Mouse (Mus musculus): ENCODE results near the gene Nrf1.

Nrf1 gene

GRCm38 (mm10) chr6:30139329-30140045 is 91.7 kb downstream of the Nrf1 start:
- in situ Hi-C loops (cut with MboI; ENCODE audit: unreplicated experiment in 2 of 2), result no loop called here

DNA sequence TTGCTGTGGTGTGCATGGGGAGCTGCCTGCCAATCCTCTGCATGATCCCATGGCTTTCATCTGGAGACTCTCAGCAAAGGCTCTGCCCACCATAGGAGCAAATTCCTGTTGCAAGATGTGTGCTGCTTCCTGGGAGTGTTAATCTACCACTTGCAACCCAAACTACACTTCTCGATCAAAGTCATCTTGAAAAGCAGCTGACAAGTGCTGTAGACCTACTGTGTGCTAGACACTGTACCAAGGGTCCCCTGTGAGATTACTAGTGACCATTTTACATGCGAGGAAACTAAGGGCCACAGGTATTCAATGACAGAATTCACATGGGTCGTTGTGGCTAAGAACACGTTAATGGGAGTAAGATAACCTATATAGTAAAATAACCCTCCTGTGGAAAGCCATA is 95.5 kb downstream of the Nrf1 start:
- in situ Hi-C loops (cut with MboI; ENCODE audit: unreplicated experiment in 2 of 2), result no loop called here

DNA sequence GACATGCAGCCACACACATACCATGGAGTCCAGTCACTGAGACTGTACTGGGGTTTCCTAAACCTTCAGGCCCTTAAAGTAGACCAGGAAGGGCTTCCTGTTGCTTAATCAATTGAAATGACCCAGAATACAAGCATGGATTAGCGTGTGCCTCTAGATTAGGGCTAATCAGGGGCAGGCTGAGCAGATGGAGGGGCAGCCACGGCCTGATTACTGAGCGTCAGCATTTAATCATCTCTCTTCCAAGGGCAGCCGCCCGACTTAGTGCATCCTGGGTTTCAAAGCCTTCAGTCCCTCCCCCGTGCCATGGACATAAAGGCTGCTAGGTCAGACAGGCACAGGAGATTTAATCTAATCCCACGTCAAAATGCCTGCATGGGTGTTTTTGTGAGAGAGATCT is 99.3 kb downstream of the Nrf1 start:
- in situ Hi-C loops (cut with MboI; ENCODE audit: unreplicated experiment in 2 of 2), result no loop called here

DNA sequence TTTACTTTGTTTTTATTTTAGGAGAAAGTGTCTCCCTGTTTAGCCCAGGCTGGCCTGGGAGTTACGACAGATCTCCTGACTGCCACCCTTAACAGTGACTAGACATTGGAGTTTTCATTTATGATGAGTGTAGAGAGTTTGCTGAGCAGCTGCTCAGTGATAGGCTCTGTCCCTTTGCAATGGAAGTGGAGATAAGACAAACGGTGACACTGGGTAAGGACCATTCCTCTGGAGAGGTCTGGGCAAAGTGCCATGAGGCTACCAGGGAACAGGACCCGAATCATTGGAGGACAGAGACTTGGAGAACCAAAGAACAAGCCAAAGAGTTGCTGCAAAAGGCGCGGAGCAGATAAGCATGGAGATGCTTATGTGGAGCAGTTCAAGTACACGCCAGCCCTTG is 100.0 kb downstream of the Nrf1 start:
- in situ Hi-C loops (cut with MboI; ENCODE audit: unreplicated experiment in 2 of 2), result no loop called here

DNA sequence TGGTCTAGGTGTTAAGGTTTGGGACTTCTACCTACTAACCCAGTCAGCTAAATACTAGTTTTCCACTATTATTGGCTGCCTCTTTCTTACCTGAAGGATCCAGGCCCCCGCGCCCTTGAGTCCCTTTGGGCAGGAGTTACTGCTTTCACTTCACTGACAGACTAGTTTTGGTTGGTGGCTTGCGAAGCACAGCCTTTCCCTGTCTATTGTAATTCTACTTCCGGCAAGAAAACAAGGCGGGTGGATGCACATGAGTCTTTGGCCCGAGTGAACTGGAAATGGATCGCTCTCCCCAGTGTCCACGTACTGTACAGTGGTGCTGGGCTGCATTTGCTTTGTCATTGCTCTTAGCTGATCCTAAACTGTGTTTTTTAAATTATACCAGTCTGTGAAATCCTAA is 102.7 kb downstream of the Nrf1 start:
- in situ Hi-C loops (cut with MboI; ENCODE audit: unreplicated experiment in 2 of 2), result no loop called here

GRCm38 (mm10) chr6:30152163-30152562 is 104.4 kb downstream of the Nrf1 start:
- in situ Hi-C loops (cut with MboI; ENCODE audit: unreplicated experiment in 2 of 2), result no loop called here

DNA sequence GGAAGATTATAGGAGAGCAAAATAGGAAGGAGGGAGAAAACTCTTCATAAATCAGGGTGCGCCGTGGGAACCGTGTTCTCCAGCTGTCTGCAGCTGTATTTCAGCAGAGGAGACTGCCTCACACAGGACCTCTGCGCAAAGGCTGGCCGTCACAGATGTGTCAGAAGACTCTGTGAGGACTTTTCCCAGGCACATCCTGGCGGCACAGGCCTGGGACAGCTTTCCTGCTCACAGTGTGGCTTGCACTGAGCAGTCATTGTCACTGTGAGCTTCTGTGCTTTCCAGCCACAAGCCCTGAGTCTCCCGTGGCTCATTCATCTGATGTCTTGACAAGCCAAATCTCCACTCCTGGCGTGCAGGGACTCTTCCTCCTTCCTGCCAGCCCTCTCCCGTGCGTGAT is 104.9 kb downstream of the Nrf1 start:
- in situ Hi-C loops (cut with MboI; ENCODE audit: unreplicated experiment in 2 of 2), result no loop called here

DNA sequence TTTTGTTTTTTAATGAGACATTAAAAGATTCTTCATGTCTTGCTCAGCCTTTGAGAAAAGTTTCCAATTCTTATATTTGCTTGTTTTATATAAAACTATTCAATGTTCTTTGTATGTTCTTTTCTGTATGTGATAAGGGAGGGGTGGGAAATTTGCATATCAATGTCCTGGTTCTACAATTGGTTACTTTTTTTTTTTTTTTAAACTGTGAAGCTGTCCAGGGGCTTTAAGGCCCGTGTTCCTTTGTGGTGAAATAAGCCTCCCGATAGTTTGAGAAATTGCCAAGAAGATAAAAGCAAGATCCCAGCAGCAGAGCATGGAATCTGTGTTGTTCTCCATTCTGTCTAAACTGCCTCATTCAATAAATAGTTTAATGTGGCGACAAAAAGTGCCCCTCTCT is 105.3 kb downstream of the Nrf1 start:
- in situ Hi-C loops (cut with MboI; ENCODE audit: unreplicated experiment in 2 of 2), result no loop called here

- in situ Hi-C loops (cut with MboI; ENCODE audit: unreplicated experiment in 2 of 2), result no loop called here
Measured at GRCm38 (mm10) chr6:30153733-30154415, 106.1 kb downstream of the Nrf1 start.

GRCm38 (mm10) chr6:30159516-30160045 is 111.8 kb downstream of the Nrf1 start:
- in situ Hi-C loops (cut with MboI; ENCODE audit: unreplicated experiment in 2 of 2), result no loop called here

DNA sequence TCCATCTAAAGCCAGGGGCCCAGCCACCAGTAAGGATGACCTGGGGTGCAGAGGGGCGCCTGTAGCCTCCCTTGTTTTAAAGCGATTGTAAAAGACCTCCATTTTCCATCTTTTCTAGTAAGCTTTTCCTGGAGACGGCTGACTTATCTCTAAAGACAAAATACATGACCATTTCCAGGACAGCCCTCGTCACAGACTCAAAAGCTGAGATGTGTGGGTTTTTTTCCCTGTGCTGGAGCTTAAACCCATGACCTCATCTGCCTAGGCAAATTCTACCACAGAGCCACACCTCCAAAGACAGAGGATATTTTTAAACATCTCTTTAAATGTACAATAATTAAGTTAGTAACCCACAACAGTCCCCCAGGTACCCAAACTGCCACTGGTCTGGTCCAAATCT is 112.6 kb downstream of the Nrf1 start:
- in situ Hi-C loops (cut with MboI; ENCODE audit: unreplicated experiment in 2 of 2), result no loop called here

- in situ Hi-C loops (cut with MboI; ENCODE audit: unreplicated experiment in 2 of 2), result no loop called here
Measured at GRCm38 (mm10) chr6:30161618-30162017, 113.8 kb downstream of the Nrf1 start.

- in situ Hi-C loops (cut with MboI; ENCODE audit: unreplicated experiment in 2 of 2), result no loop called here
Measured at GRCm38 (mm10) chr6:30162091-30162490, 114.3 kb downstream of the Nrf1 start.

- in situ Hi-C loops (cut with MboI; ENCODE audit: unreplicated experiment in 2 of 2), result no loop called here
Measured at GRCm38 (mm10) chr6:30166349-30166748, 118.6 kb downstream of the Nrf1 start.

GRCm38 (mm10) chr6:30167192-30167591 is 119.4 kb downstream of the Nrf1 start:
- in situ Hi-C loops (cut with MboI; ENCODE audit: unreplicated experiment in 2 of 2), result no loop called here

DNA sequence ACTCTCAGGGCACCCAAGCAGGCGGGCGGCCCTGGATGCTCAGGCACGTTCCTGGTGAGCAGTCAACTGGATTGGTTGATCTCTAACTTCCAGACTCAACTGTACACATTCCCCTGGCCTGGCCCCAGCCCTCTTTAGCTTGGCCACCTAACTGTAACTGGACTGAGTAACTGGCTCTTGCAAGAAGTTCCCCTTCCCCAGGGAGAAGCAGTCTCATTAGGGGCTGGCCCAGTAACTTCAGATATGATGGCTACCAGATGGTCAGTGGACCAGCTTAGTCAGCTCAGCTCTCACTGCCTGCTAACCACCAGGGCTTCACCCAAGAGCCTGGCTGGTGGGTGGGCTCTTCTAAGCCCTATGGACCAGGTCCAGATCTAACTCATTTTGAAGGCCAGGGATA is 120.5 kb downstream of the Nrf1 start:
- in situ Hi-C loops (cut with MboI; ENCODE audit: unreplicated experiment in 2 of 2), result no loop called here

DNA sequence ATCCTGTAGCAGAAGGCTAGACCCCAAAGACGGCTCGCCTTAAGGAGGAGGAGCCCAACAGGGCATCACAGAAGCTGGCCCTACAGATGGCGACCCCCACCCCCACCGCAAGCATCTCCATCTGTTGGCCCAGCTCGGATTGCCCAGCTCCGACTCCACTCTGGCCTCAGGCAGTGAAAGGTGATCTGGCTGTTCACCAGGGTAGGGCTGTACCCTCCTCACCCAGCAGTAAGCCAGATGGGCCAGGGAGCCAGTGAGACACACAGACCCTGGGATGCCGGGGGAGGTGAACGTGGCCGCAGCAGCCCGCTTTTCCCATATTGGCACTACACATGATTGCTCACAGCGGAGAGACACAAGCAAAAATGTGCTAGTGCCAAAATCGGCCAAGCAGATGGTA is 121.4 kb downstream of the Nrf1 start:
- in situ Hi-C loops (cut with MboI; ENCODE audit: unreplicated experiment in 2 of 2), result no loop called here

- in situ Hi-C loops (cut with MboI; ENCODE audit: unreplicated experiment in 2 of 2), result no loop called here
Measured at GRCm38 (mm10) chr6:30171226-30171625, 123.4 kb downstream of the Nrf1 start.

- in situ Hi-C loops (cut with MboI; ENCODE audit: unreplicated experiment in 2 of 2), result no loop called here
Measured at GRCm38 (mm10) chr6:30171967-30172366, 124.2 kb downstream of the Nrf1 start.

GRCm38 (mm10) chr6:30172441-30172819 is 124.6 kb downstream of the Nrf1 start:
- in situ Hi-C loops (cut with MboI; ENCODE audit: unreplicated experiment in 2 of 2), result no loop called here

GRCm38 (mm10) chr6:30172820-30173550 is 125.2 kb downstream of the Nrf1 start:
- in situ Hi-C loops (cut with MboI; ENCODE audit: unreplicated experiment in 2 of 2), result no loop called here
